Mouse (Mus musculus): ENCODE results near the gene Fer. TPM values are rescaled to one million over a fixed set of nuclear protein-coding genes. Genes with fewer than 3 reads are reported as not detected.

The Fer gene
- polyA plus RNA-seq, 1 experiment from 2014 or later = 20.7 TPM

Other genes starting within 250 kb of the Fer start
- gene A930002H24Rik, start 729 bp downstream of the Fer start, polyA plus RNA-seq (2015; fragmentation: Nextera tagmentation; extraction: Ambion mirVana) = 2.0 and 2.9 TPM in 2 replicates